Mouse (Mus musculus): ENCODE data around the gene Ccdc81. TPM values are rescaled to one million over a fixed set of nuclear protein-coding genes. Genes with fewer than 3 reads are reported as not detected.

The Ccdc81 gene
- polyA plus RNA-seq, 1 experiment from 2014 or later = 1.2 TPM

- H3K27ac ChIP-seq (replicated peaks; ENCODE audit: low read depth, low read length) = no peak overlapping the region
- no peaks in the 10 kb centered on the region for H3K9me3 ChIP-seq (ENCODE audit: control insufficient read depth, low read length)
- H3K4me1 ChIP-seq (ENCODE audit: control insufficient read depth, insufficient read depth, low read length) = no peaks in the 10 kb centered on the region
- H3K4me3 ChIP-seq (ENCODE audit: low read depth, low read length) = no peak overlapping the region
- ATAC-seq (ENCODE audit: low read depth) (no peak), DNase-seq (ENCODE audit: low spot score) (no peak)
- no peak overlapping the region for H3K4me2 ChIP-seq (ENCODE audit: low read depth, low read length)
- H3K9ac ChIP-seq (ENCODE audit: low read depth, low read length) = no peak overlapping the region
- no peaks in the 10 kb centered on the region for H3K36me3 ChIP-seq (ENCODE audit: control insufficient read depth, insufficient read depth, low read length)
- no peaks in the 10 kb centered on the region for H3K27me3 ChIP-seq (replicated peaks; ENCODE audit: control insufficient read depth, insufficient read depth, low read length)
- 30% methylated on average over 4 of the region's 4 CpGs for WGBS
Observed at GRCm38 (mm10) chr7:89891856-89892255, 11.6 kb downstream of the Ccdc81 start.

GRCm38 (mm10) chr7:89891412-89891811 lies 12.0 kb downstream of the Ccdc81 start:
- no peak for ATAC-seq (ENCODE audit: low read depth)

GRCm38 (mm10) chr7:89884551-89884950 lies 18.9 kb downstream of the Ccdc81 start:
- Histone ChIP-seq H3K4me1 (ENCODE audit: control insufficient read depth, insufficient read depth, low read length) (no peaks in the 10 kb centered on the region), H3K9me3 (ENCODE audit: control insufficient read depth, low read length) (no peaks in the 10 kb centered on the region), H3K27me3 (replicated peaks; ENCODE audit: control insufficient read depth, insufficient read depth, low read length) (no peaks in the 10 kb centered on the region), H3K27ac (replicated peaks; ENCODE audit: low read depth, low read length) (no peak overlapping the region), H3K4me2 (ENCODE audit: low read depth, low read length) (no peak overlapping the region), H3K36me3 (ENCODE audit: control insufficient read depth, insufficient read depth, low read length) (no peaks in the 10 kb centered on the region), H3K9ac (ENCODE audit: low read depth, low read length) (no peak overlapping the region), H3K4me3 (ENCODE audit: low read depth, low read length) (no peak overlapping the region)
- 40% methylated on average over 3 of the region's 3 CpGs for WGBS
- DNase-seq (ENCODE audit: low spot score) = peak; percentile 50
- peak; percentile 26; the same call in 1 of the 2 replicates for ATAC-seq (ENCODE audit: low read depth)

More at GRCm38 (mm10) chr7:89891412-89891811, 12.0 kb downstream of the Ccdc81 start:
- H3K4me1 ChIP-seq (ENCODE audit: control insufficient read depth, insufficient read depth, low read length) = no peaks in the 10 kb centered on the region
- no peak overlapping the region for H3K4me3 ChIP-seq (ENCODE audit: low read depth, low read length)
- no peak overlapping the region for H3K4me2 ChIP-seq (ENCODE audit: low read depth, low read length)
- no peak for DNase-seq (ENCODE audit: low spot score)
- WGBS = 70% methylated on average over 5 of the region's 5 CpGs
- H3K36me3 ChIP-seq (ENCODE audit: control insufficient read depth, insufficient read depth, low read length) = no peaks in the 10 kb centered on the region
- H3K9me3 ChIP-seq (ENCODE audit: control insufficient read depth, low read length) = no peaks in the 10 kb centered on the region
- no peaks in the 10 kb centered on the region for H3K27me3 ChIP-seq (replicated peaks; ENCODE audit: control insufficient read depth, insufficient read depth, low read length)
- H3K9ac ChIP-seq (ENCODE audit: low read depth, low read length) = no peak overlapping the region
- H3K27ac ChIP-seq (replicated peaks; ENCODE audit: low read depth, low read length) = no peak overlapping the region

GRCm38 (mm10) chr7:89879686-89880085 lies 23.7 kb downstream of the Ccdc81 start:
- H3K4me3 ChIP-seq (ENCODE audit: low read depth, low read length) = no peak overlapping the region
- H3K9me3 ChIP-seq (ENCODE audit: control insufficient read depth, low read length) = no peaks in the 10 kb centered on the region
- H3K36me3 ChIP-seq (ENCODE audit: control insufficient read depth, insufficient read depth, low read length) = no peaks in the 10 kb centered on the region
- H3K9ac ChIP-seq (ENCODE audit: low read depth, low read length) = no peak overlapping the region
- WGBS = 41% methylated on average over 1 of the region's 1 CpGs
- no peak overlapping the region for H3K27ac ChIP-seq (replicated peaks; ENCODE audit: low read depth, low read length)
- H3K27me3 ChIP-seq (replicated peaks; ENCODE audit: control insufficient read depth, insufficient read depth, low read length) = no peaks in the 10 kb centered on the region
- ATAC-seq (ENCODE audit: low read depth) (no peak), DNase-seq (ENCODE audit: low spot score) (no peak)
- H3K4me1 ChIP-seq (ENCODE audit: control insufficient read depth, insufficient read depth, low read length) = no peaks in the 10 kb centered on the region
- no peak overlapping the region for H3K4me2 ChIP-seq (ENCODE audit: low read depth, low read length)

- 80% methylated on average over 5 of the region's 5 CpGs for WGBS
- DNase-seq (ENCODE audit: low spot score) = no peak
- Histone ChIP-seq H3K9ac (ENCODE audit: low read depth, low read length) (no peak overlapping the region), H3K27me3 (replicated peaks; ENCODE audit: control insufficient read depth, insufficient read depth, low read length) (no peaks in the 10 kb centered on the region), H3K9me3 (ENCODE audit: control insufficient read depth, low read length) (no peaks in the 10 kb centered on the region), H3K36me3 (ENCODE audit: control insufficient read depth, insufficient read depth, low read length) (no peaks in the 10 kb centered on the region), H3K4me1 (ENCODE audit: control insufficient read depth, insufficient read depth, low read length) (no peaks in the 10 kb centered on the region), H3K4me2 (ENCODE audit: low read depth, low read length) (no peak overlapping the region), H3K27ac (replicated peaks; ENCODE audit: low read depth, low read length) (no peak overlapping the region), H3K4me3 (ENCODE audit: low read depth, low read length) (no peak overlapping the region)
- no peak for ATAC-seq (ENCODE audit: low read depth)
Observed at GRCm38 (mm10) chr7:89867221-89867620, 36.2 kb downstream of the Ccdc81 start.

- Histone ChIP-seq H3K9ac (ENCODE audit: low read depth, low read length) (no peak overlapping the region), H3K9me3 (ENCODE audit: control insufficient read depth, low read length) (no peaks in the 10 kb centered on the region), H3K4me3 (ENCODE audit: low read depth, low read length) (no peak overlapping the region), H3K4me2 (ENCODE audit: low read depth, low read length) (no peak overlapping the region), H3K27me3 (replicated peaks; ENCODE audit: control insufficient read depth, insufficient read depth, low read length) (no peaks in the 10 kb centered on the region), H3K4me1 (ENCODE audit: control insufficient read depth, insufficient read depth, low read length) (no peaks in the 10 kb centered on the region), H3K27ac (replicated peaks; ENCODE audit: low read depth, low read length) (no peak overlapping the region), H3K36me3 (ENCODE audit: control insufficient read depth, insufficient read depth, low read length) (no peaks in the 10 kb centered on the region)
- no peak for ATAC-seq (ENCODE audit: low read depth)
- no peak for DNase-seq (ENCODE audit: low spot score)
- WGBS = 100% methylated on average over 1 of the region's 1 CpGs
Observed at GRCm38 (mm10) chr7:89864769-89865168, 38.7 kb downstream of the Ccdc81 start.

GRCm38 (mm10) chr7:89856440-89857217 lies 46.8 kb downstream of the Ccdc81 start:
- peak; percentile 62 for DNase-seq (ENCODE audit: low spot score)
- Histone ChIP-seq H3K9ac (ENCODE audit: low read depth, low read length) (no peak overlapping the region), H3K4me2 (ENCODE audit: low read depth, low read length) (peak overlapping the region; percentile 23; the same call in 1 of the 2 replicates), H3K36me3 (ENCODE audit: control insufficient read depth, insufficient read depth, low read length) (no peaks in the 10 kb centered on the region), H3K9me3 (ENCODE audit: control insufficient read depth, low read length) (no peaks in the 10 kb centered on the region), H3K27ac (replicated peaks; ENCODE audit: low read depth, low read length) (peak overlapping the region; percentile 18; the same call in 1 of the 2 replicates), H3K4me3 (ENCODE audit: low read depth, low read length) (no peak overlapping the region), H3K27me3 (replicated peaks; ENCODE audit: control insufficient read depth, insufficient read depth, low read length) (no peaks in the 10 kb centered on the region), H3K4me1 (ENCODE audit: control insufficient read depth, insufficient read depth, low read length) (no peaks in the 10 kb centered on the region; the same call in 1 of the 2 replicates)
- peak; percentile 84 for ATAC-seq (ENCODE audit: low read depth)
- WGBS = 54% methylated on average over 16 of the region's 17 CpGs

GRCm38 (mm10) chr7:89855196-89855595 lies 48.2 kb downstream of the Ccdc81 start:
- no peak overlapping the region for H3K4me2 ChIP-seq (ENCODE audit: low read depth, low read length)
- no peak overlapping the region for H3K9ac ChIP-seq (ENCODE audit: low read depth, low read length)
- no peaks in the 10 kb centered on the region; the same call in 1 of the 2 replicates for H3K4me1 ChIP-seq (ENCODE audit: control insufficient read depth, insufficient read depth, low read length)
- no peaks in the 10 kb centered on the region for H3K36me3 ChIP-seq (ENCODE audit: control insufficient read depth, insufficient read depth, low read length)
- 44% methylated on average over 1 of the region's 1 CpGs for WGBS
- no peaks in the 10 kb centered on the region for H3K9me3 ChIP-seq (ENCODE audit: control insufficient read depth, low read length)
- H3K4me3 ChIP-seq (ENCODE audit: low read depth, low read length) = no peak overlapping the region
- DNase-seq (ENCODE audit: low spot score) (peak; percentile 68), ATAC-seq (ENCODE audit: low read depth) (no peak)
- no peaks in the 10 kb centered on the region for H3K27me3 ChIP-seq (replicated peaks; ENCODE audit: control insufficient read depth, insufficient read depth, low read length)
- no peak overlapping the region for H3K27ac ChIP-seq (replicated peaks; ENCODE audit: low read depth, low read length)

- ATAC-seq (ENCODE audit: low read depth) = no peak
- no peaks in the 10 kb centered on the region for H3K9me3 ChIP-seq (ENCODE audit: control insufficient read depth, low read length)
- no peaks in the 10 kb centered on the region for H3K36me3 ChIP-seq (ENCODE audit: control insufficient read depth, insufficient read depth, low read length)
- no peaks in the 10 kb centered on the region for H3K27me3 ChIP-seq (replicated peaks; ENCODE audit: control insufficient read depth, insufficient read depth, low read length)
- H3K27ac ChIP-seq (replicated peaks; ENCODE audit: low read depth, low read length) = no peak overlapping the region
- DNase-seq (ENCODE audit: low spot score) = no peak
- H3K4me2 ChIP-seq (ENCODE audit: low read depth, low read length) = no peak overlapping the region
- no peak overlapping the region for H3K4me3 ChIP-seq (ENCODE audit: low read depth, low read length)
- H3K4me1 ChIP-seq (ENCODE audit: control insufficient read depth, insufficient read depth, low read length) = no peaks in the 10 kb centered on the region; the same call in 1 of the 2 replicates
- WGBS = 87% methylated on average over 5 of the region's 5 CpGs
- no peak overlapping the region for H3K9ac ChIP-seq (ENCODE audit: low read depth, low read length)
Observed at GRCm38 (mm10) chr7:89853131-89853530, 50.3 kb downstream of the Ccdc81 start.

All from embryonic facial prominence, embryonic 14.5 days (tissue).